Mouse (Mus musculus): Measurements from ENCODE around the gene Slc44a5.
A peak's percentile ranks its signal among the peaks of the same experiment; 100 is the strongest.

The Slc44a5 gene

DNA sequence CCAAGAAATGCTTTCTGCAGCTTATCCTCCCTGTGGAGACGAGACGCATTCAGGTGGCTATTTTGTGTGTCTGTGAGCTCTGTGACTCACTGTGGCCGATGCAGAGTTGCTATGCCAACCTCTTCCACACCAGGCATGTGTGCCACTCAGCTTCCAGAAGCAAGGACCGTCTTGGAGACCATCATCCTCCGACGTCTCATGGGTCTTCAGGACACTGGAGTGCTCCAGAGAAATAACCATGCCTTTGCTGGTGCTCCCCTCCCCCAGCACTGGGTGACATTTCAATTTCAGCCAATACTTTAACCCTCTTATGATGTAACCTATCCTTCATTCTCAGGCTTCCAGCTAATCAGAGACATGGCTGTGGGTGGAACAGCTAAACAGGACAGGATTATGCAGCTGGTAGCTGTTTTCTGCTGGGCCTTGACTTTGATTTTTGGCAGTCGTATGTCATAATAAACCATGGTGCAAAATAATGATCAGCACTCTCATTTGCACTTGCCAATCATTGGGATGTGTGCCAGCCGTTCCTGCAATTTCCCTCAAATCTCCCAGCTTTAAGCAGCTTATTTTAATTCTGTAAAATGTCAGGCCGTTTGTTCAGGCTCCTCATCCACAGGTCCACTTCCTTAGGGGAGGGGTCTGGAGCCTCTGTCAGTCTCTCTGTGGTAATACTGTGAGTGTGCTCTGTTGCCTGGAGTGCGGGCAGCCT lies 198.8 kb downstream of the Slc44a5 start:
- DNase-seq (ENCODE audit: low spot score): peak; percentile 13

DNA sequence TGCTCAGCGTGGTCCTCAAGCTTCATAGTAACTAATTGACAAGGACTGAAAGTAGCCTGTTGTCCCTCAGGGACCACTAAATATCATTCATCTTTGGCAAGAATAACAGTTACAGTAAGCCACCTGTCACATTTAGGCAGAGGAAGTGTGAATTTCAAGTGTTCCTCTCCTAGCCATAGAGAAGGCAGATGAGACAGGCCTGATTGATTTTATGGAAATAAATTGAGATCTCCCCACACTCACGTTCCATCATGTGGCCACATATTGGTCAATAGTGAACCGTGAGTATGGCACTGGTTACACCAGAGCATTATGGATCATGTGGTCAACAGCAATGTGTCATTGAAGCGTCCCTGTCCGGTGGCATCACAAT lies 199.3 kb downstream of the Slc44a5 start:
- no peak for DNase-seq (ENCODE audit: low spot score)

DNA sequence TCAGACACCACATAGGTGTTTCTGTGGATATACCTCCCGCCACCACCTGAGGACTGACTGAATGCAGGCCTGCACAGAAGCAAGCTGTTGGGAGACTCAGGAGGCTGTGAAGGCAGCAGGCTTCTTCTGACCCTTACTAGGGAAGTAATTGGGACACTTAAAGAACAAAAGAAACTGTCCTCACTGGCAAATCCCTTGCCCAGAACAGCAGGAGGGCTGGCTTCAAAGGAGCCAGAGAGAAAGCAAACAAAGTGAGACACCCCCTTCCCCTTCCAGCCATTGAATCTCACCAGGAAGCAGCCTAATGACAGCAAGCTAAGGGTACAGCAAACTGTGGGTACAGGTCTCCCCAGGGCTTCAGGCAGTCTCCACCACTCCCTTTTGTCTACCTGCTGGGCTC lies 200.3 kb downstream of the Slc44a5 start:
- DNase-seq (ENCODE audit: low spot score): no peak

DNA sequence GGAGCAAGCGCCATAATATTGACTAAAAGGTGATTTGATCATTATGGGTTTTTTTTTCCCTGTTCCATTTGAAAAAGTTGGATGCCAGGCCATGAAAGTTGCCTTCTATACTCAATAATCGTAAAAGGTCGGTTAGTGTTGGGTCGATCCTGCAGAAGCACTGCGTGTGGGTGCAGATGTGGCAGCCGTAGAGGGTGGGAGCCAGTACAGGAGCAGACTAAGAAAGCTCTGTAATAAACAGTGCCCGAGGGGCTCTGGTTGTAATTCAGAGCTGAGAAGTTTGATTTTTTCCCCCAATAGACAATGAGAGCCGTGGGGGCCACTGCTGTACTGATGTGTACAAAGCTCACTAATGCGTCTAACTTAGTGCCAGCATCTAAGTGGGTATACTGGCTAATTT lies 200.8 kb downstream of the Slc44a5 start:
- no peak for DNase-seq (ENCODE audit: low spot score)

DNA sequence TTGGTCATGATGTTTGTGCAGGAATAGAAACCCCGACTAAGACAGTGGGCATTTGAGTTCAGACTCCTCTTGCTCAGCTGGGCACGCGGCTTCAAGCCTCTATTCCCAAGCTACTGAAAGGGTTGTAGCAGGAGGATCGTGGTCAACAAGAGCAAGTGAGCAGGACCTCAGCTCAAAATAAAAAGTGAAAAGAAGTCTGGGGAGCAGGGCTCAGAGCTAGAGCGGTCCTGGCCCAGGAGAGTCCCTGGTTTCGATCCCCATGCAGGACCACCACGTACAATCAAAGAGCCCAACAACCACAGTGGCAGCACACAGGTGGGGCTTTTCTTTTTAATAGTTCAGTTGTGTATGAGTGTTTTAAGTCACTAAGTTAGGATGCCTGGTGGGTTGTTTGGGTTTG lies 201.5 kb downstream of the Slc44a5 start:
- no peak for DNase-seq (ENCODE audit: low spot score)

DNA sequence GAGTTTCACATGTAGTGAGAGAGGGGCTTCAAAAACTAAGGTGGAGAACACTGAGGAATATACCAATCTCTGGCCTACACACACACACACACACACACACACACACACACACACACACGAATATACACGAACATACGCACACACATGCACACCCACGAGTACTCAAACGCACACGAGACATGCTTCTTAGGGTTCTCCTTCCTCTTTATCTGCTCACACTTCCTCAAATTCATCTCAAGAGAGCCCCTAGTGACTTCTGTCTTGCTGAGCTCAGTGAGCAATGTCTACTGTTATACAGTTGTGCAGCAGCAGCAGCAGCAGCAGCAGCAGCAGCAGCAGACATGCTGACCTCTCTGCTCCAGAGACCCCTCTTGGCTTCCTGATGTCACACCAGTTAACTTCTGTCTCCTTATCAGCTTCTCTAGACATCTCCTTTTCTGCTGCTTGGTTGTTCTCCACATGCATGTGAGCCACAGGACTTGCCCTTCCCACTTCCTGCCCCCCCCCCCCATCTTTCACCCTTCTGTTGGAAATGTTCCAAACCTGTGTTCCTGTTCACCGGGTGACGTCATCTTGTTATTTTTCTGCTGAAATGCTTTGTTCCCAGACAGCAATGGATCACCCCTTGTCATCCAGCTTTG lies 204.5 kb downstream of the Slc44a5 start:
- no peak for DNase-seq (ENCODE audit: low spot score)

DNA sequence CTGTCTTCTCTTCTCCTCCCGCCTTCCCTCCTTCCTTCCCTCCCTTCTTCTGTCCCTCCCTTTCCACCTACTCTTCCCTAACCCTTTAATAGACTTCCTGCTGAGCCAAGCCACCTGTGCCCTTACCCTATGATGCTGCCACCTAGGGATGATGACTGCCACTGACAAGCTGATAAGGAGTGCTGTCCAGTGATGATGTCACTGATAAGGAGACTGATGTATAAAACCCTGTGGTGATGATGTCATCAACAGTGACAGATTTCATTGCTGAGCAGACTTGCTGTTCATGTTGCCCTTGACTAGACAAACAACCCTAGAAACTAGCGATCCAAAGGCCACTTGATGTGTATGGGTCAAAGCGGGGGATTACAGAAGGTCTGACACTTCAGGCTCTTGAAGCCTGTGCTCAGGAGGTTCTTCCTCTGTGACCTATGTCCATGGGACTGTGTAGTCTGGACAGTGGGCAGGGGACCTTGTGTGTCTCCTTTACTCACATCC lies 206.2 kb downstream of the Slc44a5 start:
- no peak for DNase-seq (ENCODE audit: low spot score)

DNA sequence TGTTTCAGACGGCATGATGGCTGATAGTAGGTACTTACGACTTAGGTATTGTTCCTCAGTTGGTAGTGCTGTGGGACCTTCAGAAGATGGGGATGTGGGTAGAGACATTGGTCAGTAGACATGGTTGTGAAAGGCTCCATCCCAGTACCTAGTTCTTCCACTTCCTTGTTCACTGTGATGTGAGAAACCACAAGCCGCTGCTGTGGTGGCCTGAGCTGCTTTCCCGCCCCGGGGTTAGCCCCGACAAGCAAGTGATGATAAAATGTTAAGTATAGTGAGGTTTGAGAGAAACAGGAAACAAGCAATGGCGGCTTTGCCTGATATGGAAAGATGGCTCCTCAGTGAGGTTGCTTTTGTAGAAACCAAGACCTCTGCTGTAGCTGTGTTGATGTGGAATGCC lies 209.8 kb downstream of the Slc44a5 start:
- DNase-seq (ENCODE audit: low spot score): no peak

DNA sequence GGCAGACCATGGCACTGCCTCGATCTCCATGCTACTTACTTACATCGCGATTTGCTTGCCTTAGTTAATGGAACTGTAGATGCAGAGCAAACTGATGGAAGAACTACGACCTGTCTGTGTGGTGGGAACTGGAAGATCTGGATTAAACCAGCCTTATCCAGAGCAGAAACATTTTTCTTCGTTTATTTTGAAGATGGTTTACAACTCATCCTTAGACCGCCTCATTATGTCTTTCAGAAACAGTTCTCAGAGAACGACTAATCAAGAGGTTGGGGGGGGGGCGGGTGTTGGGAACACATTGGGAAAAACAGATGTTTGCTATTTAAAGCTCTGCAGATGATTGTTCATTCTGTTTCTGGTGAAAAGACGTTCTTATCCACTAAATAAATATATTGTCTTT lies 210.7 kb downstream of the Slc44a5 start:
- DNase-seq (ENCODE audit: low spot score): no peak

DNA sequence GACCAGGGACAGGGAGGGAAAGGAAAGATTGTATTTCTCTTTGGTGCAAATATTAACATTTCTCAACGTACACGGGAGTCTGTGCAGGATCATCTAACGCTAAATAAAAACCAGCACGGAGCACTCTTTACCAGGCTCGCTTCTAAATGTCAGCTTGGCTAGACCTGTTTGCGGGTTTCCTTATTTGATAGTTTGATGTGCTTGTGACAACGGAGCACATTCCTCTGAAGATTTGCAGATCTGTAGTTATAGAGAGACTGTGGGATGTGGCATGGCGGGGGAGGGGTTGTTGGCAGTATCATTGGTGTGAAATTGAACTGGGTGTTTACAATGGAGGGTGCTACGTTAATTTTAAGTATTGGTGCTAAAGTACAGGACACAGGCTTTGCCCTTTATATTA lies 215.4 kb downstream of the Slc44a5 start:
- no peak for DNase-seq (ENCODE audit: low spot score)

DNA sequence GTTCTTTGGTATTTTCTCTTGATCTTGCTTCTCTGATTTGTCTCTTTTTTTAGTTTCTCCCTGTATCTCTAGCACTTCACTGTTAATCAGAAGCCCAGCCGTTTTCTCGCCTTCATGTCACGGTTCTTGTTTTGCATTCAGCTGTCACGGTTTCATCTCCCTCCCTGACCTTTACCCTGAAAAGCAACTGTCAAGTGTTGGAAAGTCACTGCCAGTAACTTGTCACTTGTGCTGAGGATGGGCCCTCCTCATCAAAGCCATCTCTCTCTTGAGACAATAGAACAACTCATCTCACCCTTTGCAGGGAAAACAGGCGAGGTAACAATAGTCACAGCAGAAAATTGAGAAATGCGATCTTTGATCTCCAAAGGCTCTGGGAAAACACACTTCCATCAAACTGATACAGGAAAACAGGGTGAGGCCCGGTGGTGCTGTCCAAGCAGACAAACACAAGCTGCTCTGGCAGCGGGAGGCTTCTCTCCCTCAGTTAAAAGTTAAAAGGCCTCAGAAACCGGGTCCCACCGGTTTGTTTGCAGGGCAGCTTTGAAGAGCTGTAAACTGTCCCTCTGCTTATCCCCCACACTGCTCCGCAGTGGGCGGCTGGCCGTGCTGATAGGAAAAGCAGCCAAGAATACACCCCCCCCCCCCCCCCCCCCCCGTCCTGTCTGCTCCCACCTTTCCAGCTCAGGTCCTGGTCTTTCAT lies 219.2 kb downstream of the Slc44a5 start:
- DNase-seq (ENCODE audit: low spot score): no peak

DNA sequence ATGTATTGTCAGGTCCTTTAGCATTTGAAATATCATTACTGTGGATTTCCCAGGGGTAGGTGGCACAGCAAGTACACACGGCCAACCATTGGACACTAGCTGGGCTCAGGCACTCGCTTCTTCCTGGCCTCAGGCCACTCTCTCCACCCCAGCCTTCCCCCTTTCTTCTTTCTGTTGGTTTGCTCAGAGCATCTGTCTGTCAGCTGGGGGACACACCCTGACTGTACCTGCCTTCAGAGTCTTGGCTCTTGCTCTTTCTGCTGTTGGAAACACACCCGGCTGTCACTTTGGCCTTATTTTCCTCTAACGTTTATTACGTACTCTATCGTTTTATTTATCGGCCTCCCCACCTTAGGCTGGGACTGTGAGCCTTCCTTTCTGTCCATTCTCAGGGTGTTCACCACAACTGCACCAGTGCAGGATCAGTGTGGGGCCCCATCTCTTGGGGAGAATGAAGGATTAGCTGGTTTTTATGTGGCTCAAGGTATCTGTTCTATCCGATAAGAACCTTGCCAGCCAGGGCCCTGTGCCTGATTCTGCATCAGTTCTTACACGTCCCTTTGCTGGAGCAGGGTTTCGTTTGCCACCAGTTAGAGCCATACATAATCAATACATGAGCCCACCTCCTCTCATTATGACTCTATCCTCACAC lies 220.1 kb downstream of the Slc44a5 start:
- DNase-seq (ENCODE audit: low spot score): no peak

DNA sequence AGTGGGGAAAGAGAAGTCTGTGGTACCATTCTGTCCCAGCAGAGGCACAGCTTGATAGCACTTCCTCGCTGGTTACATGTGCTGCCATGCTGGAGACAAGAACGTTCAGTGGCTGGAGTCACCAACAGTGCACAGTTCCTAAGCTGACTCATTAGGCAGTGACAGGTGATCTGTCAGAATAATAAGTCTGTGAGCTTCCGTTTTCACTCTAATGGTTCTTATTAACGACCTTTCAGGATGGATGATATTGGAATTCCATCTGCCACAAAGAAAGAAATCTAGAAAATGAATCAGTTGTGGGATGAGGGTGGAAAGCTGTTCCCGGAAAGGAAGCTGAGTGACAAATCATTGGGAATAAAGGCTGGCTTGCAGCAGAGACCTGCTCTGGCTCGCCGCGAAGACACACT lies 227.2 kb downstream of the Slc44a5 start:
- DNase-seq (ENCODE audit: low spot score): no peak

DNA sequence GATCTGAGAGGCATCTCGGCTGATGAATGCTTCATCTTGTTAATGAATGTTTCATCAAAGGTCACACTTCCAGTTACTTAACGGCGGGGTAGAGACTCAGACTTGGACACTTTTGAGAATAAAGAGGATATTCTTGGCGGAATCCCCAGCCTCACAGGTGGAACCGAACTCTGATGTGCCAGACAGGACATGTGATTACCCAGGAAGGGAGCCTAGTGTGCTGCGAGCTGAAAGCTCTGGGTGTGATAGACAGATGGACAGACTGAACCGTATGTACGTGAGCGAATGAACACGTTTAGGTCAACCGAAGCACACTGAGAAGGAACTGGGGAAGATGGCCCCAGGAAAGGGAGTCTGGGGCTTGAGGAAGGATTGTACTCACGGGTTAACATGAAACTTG lies 228.6 kb downstream of the Slc44a5 start:
- DNase-seq (ENCODE audit: low spot score): no peak

DNA sequence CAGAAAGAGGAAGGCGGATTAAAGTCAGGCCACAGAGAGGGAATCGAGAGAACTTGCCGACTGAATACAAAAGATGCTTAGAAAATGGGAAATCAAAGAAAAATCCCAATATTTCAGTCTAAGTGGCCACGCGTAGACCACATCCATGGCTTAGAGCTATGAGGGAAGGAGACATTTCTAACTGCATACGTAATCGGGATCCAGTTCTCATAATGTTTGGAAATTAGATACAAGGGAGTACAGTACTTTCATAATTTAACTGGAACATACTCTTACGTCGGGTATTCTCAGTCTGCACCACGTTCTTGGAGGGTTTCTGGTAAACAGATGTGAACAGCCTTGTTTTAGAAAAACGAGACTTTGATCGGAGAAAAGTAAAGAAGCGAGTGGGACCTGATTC lies 229.1 kb downstream of the Slc44a5 start:
- DNase-seq (ENCODE audit: low spot score): no peak

DNA sequence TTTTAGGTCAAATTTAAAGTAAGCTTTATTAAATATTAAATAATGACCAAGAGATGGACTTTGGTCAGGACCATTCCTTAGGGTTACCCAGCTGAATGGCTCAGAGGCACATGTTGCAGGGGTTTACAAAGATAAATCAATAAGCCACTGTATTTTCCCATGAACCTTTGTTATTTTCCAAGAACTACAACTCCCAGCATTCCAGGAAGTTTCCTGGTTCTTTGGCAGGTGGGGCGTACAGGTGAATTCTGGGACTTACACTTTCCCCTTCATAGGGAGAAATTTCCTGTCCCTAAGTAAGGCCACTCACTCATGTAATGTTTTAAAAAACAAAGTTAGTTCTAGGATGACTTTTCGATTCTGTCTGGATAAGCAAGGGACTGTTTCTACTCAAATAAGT lies 235.2 kb downstream of the Slc44a5 start:
- DNase-seq (ENCODE audit: low spot score): no peak

DNA sequence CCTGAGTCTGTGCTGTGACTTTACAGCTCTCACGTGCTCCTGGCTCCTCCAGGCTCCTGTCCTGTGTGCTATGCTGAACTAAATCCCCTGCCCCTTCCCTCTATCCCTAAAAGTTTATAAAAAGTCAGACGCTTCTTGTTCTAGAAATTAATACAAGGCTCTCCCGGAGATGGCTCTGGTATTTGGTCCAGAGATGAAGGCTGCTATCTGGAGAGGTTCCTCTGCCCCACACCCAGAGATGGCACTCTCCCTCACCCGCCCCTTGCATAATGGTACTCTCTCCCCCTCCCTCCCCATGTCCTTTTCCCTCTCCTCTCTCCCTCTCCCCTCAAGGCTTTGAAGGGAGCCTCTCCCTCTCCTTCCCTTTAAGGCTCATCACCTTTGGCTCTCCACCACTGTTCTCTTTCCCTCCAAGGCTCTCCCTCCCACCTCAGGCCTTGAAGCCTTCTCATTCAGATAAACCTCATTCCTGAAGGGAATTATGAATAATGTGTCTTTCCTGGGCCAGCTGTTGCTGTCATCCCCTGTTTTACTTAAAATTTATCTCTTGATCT lies 236.0 kb downstream of the Slc44a5 start:
- no peak for DNase-seq (ENCODE audit: low spot score)

DNA sequence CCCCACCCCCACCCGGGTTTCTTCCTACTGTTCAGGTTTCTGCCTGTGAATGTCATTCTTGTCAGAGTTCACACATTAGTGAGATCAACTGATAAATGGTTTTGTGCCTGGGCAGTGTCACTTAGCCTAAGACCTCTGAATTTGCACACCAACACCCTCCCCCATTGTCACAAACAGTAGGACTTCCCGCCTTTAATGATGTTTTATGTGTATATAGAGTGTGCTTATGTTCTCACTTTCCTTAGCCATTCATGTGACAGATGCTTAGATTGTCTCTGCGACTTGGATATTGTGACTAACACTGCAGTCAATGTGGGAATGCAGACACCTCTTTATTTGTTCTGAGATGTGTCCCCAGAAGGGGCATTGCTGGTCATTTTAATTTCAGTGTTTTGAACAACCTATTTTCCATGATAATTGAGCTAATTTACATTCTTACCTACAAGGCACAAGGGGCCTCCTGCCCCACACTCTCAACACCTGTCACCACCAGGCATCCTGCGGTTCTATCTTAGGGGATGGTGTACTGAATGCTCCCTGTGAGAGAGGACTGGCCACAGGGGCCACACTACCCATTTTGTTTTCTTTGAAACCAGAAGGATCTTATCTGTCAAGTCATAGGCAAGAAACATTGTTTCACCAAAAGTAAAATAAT lies 236.7 kb downstream of the Slc44a5 start:
- DNase-seq (ENCODE audit: low spot score): no peak

DNA sequence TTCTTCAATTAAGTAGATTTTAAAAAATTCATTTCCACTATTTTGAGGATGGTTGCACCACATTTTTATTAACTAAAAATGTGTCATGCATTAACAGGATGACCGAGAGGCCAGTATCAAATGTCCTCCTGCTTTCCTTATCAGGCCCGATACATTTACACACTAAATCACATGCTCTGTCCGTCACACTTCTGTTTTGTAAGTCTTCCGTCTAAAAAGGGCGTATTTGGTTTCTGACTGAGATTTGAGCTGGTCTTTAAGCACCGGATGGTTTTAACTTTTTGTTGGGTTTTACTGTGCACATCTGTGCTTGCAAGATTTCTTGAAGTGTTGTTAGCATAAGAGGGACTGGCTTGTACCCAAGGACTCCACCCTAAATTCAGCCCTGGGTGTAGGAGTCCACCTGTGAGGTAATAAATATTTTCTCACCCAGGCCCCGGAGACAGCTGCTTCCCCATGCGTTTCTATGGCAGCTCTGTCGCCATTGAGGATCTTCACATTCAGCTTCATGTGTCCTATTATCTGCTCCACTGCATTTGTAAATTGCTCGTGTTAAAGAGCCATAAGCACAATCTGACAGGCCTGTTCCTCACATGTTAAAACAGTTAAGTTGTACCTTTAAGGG lies 237.3 kb downstream of the Slc44a5 start:
- no peak for DNase-seq (ENCODE audit: low spot score)

DNA sequence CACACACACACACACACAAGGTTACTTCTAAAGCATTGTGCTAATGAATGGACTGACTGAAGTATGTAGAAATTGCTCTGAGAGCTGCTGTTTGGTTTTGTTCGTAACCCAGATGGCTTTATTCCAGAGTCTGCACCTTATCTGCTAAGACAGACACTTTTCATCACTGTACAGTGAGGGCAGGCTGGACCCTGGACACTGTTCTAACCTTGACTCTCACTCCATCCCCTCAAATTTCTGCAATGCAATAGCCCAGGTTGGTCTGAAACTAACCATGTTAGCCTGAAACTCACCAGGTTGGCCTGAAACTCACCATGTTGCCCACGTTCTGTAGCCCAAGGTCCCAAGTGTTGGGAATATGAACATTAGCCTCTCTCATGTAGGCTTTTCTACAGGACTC lies 239.3 kb downstream of the Slc44a5 start:
- DNase-seq (ENCODE audit: low spot score): no peak

DNA sequence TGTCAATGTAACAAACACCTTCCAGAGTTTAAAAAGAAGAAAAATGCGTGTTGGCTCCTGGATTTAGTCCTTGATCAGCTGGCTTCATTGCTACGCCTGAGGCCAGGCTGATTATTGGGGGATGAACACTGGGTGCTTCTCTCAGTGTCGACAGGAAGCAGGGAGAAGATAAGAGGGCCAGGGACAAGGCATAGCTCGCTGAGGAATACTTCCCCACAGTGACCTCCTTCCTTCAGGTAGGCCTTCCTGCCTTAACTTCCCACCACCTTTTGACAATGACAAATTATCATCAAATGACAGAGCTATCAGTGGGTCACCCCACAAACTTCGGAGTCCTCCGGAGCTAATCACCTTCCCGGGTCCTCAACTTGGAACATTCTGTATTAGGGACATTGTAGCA lies 242.1 kb downstream of the Slc44a5 start:
- no peak for DNase-seq (ENCODE audit: low spot score)

DNA sequence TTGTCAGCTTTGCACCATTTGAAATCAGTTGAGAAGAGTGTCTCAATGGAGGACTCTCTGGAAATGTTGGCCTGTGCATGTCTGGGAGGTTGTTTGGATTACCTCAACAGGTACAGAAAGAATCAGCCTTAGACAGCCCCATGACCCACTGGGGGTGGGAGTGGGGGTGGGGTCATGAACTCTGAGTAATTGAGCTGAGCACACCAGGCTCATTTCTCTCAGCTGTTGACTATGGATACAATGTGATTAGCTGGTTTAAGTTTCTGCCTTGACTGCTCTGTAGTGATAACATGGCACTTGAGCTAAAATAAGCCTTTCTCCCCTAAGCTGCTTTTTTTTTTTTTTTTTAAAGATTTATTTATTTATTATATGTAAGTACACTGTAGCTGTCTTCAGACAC lies 242.5 kb downstream of the Slc44a5 start:
- DNase-seq (ENCODE audit: low spot score): no peak

Data from left cerebral cortex, adult 11 months (tissue).